Mouse (Mus musculus) MEL (cell line): ENCODE data around the gene Arhgef3.

Experiments used
- CTCF ChIP-seq, 3 experiments: IDR thresholded peaks in 2 of 3; conservative IDR thresholded peaks in 1 of 3; 2 replicates each; pipeline ENCODE4 v1.5.1; 2011 to 2012; ENCODE audit warnings: low read length in 3 of 3, low read depth in 2 of 3, mild to moderate bottlenecking in 2 of 3, improper control_type of control experiment in 1 of 3, inconsistent platforms in 1 of 3, mixed read lengths in 1 of 3, moderate library complexity in 1 of 3; ENCODE audit not compliant: control insufficient read depth in 1 of 3, insufficient read depth in 1 of 3, poor library complexity in 1 of 3, severe bottlenecking in 1 of 3
- GATA1 ChIP-seq: IDR thresholded peaks from 2 replicates; pipeline ENCODE4 v1.6.1; 2011; ENCODE audit warnings: low read depth, low read length, improper control_type of control experiment
- NRF1 ChIP-seq: IDR thresholded peaks from 2 replicates; pipeline ENCODE4 v1.6.1; 2014; ENCODE audit warnings: low read depth, mild to moderate bottlenecking, inconsistent platforms, low read length, improper control_type of control experiment, moderate library complexity; ENCODE audit not compliant: poor library complexity, insufficient read depth, severe bottlenecking
- POLR2AphosphoS5 ChIP-seq: IDR thresholded peaks from 2 replicates; pipeline ENCODE4 v1.6.1; 2012; ENCODE audit warnings: low read depth, borderline replicate concordance, mild to moderate bottlenecking, inconsistent platforms, low read length, moderate library complexity, mixed read lengths
- TAL1 ChIP-seq: IDR thresholded peaks from 2 replicates; pipeline ENCODE4 v1.6.1; 2012; ENCODE audit warnings: mild to moderate bottlenecking, inconsistent platforms, low read length, moderate library complexity, mixed read lengths
- ZMIZ1 ChIP-seq: IDR thresholded peaks from 2 replicates; pipeline ENCODE4 v1.6.1; 2012; ENCODE audit warnings: low read depth, mild to moderate bottlenecking, inconsistent platforms, low read length, improper control_type of control experiment, moderate library complexity

- TF ChIP-seq GATA1 (no peak), CTCF (IDR thresholded peaks at IDR 0.05 in 2 of 3, conservative IDR thresholded peaks at IDR 0.05 in 1 of 3; ENCODE audit: control insufficient read depth in 1 of 3, insufficient read depth in 1 of 3, low read depth in 2 of 3, low read length in 3 of 3, poor library complexity in 1 of 3, severe bottlenecking in 1 of 3) (no peak), ZMIZ1 (no peak), POLR2AphosphoS5 (no peak), NRF1 (no peak), TAL1 (no peak)
Observed at GRCm38 (mm10) chr14:27381459-27381858, 266.8 kb downstream of the Arhgef3 start.
